13 mouse cellular contexts compared by ENCODE assay signal in the genomic region with DNA sequence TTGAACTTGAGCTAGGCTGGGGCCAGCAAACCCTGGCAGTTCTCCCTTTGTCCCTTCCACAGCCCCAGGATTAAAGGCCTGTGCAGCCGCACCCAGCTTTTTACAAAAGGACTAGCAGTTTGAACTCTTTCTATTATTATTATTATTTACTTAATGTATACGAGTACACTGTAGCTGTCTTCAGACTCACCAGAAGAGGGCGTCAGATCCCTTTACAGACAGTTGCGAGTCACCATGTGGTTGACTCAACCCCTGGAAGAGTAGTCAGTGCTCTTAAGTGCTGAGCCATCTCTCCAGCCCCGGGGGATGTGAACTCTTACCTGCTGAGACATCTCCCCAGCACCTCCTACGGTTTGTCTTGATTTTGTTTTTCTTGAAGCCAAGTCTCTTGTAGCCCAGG. TPM values are rescaled to one million over a fixed set of nuclear protein-coding genes. Genes with fewer than 3 reads are reported as not detected.
DNase-seq lines count a peak whose midpoint lies in the region; ATAC-seq and TF ChIP-seq lines count a peak whose summit lies in the region.
"Had no signal": no experiment of that assay in that cellular context is flagged by ENCODE, and none has a peak within 500 bp of the region (broad histone marks: within the 10 kb centered on the region; RNA-seq: fewer than 3 reads in every experiment).

No protein-coding gene starts in this region.

- intact Hi-C loops in left cerebral cortex, postnatal 4 days (cut with DNase I) = no loop called here

- no peak overlapping the region for H3K9ac ChIP-seq in kidney, postnatal 0 days (ENCODE audit: low read depth, low read length)
- H3K9ac ChIP-seq: heart, embryonic 13.5 days had no signal

- ATAC-seq in CD4-positive, CD25-positive, alpha-beta regulatory T cell, adult 4 months = no peak
- ATAC-seq in kidney, postnatal 0 days (replicated peaks; ENCODE audit: low FRiP score, low read depth) = no peak
- ATAC-seq: intestine, embryonic 16.5 days had no signal

- no peaks in the 10 kb centered on the region; the same call in 1 of the 2 replicates for H3K4me1 ChIP-seq in kidney, postnatal 0 days (replicated peaks; ENCODE audit: insufficient read depth, low read length)
- H3K4me1 ChIP-seq in cortical plate, adult 2 months (ENCODE audit: control insufficient read depth, insufficient read depth, low read length) = peaks cover 6% of the 10 kb centered on the region

- WGBS in kidney, postnatal 0 days = 48% methylated on average over 6 of the region's 6 CpGs

- H3K27ac ChIP-seq in kidney, postnatal 0 days = no peak overlapping the region
- no peak overlapping the region for H3K27ac ChIP-seq in cortical plate, adult 2 months (ENCODE audit: insufficient read depth, low read length)
- H3K27ac ChIP-seq: heart, embryonic 13.5 days had no signal

- no peaks in the 10 kb centered on the region for H3K36me3 ChIP-seq in kidney, postnatal 0 days (ENCODE audit: insufficient read depth, low read length)

- TF ChIP-seq CTCF in kidney, postnatal 0 days (IDR thresholded peaks at IDR 0.05; ENCODE audit: low read depth) = peak; percentile 72
- peak; percentile 43 for TF ChIP-seq CTCF in cortical plate, adult 2 months (IDR thresholded peaks at IDR 0.05; ENCODE audit: extremely low read depth, insufficient read depth, low read length)

- no peaks in the 10 kb centered on the region for H3K27me3 ChIP-seq in kidney, postnatal 0 days (ENCODE audit: insufficient read depth, low read length)
- H3K27me3 ChIP-seq: heart, embryonic 13.5 days had no signal

- DNase-seq in CD4-positive, CD25-positive, alpha-beta regulatory T cell, adult 2 months (ENCODE audit: low read depth, low spot score) = peak; percentile 61
- DNase-seq in kidney, postnatal 0 days (ENCODE audit: low spot score) = peak; percentile 62
- no peak for DNase-seq in kidney, postnatal 14 days
- peak; percentile 43 for DNase-seq in CD4-positive helper T cell, adult 2 months (ENCODE audit: low read depth, low spot score)
- DNase-seq in adipocyte (ENCODE audit: low spot score) = no peak
- DNase-seq in left cerebral cortex, postnatal 4 days = no peak
- DNase-seq: cerebellum, adult 2 months had no signal

- TF ChIP-seq POLR2A in cortical plate, adult 2 months (IDR thresholded peaks at IDR 0.05; ENCODE audit: extremely low read depth, insufficient read depth, low read length) = no peak

- no peak overlapping the region for H3K4me2 ChIP-seq in kidney, postnatal 0 days (ENCODE audit: low read length)
- H3K4me2 ChIP-seq: heart, embryonic 13.5 days had no signal

- H3K4me3 ChIP-seq in kidney, postnatal 0 days (replicated peaks; ENCODE audit: low read depth, low read length) = no peak overlapping the region
- no peak overlapping the region for H3K4me3 ChIP-seq in cortical plate, adult 2 months (ENCODE audit: insufficient read depth, low read length)
- H3K4me3 ChIP-seq: heart, embryonic 13.5 days had no signal

- no peaks in the 10 kb centered on the region for H3K9me3 ChIP-seq in kidney, postnatal 0 days (replicated peaks; ENCODE audit: low read length)
- H3K9me3 ChIP-seq: heart, embryonic 13.5 days had no signal

RNA-seq across cellular contexts. Expression of a gene that starts 20.7 kb away (rescaled TPM):
- polyA plus RNA-seq in CD4-positive, CD25-positive, alpha-beta regulatory T cell, adult 4 months (2017; shearing (Covaris generic)) = 10 to 100 TPM; 24.7 to 28.4 TPM
- 29.1 and 29.8 TPM in 2 replicates for polyA plus RNA-seq in kidney, postnatal 0 days (2015; fragmentation: Nextera tagmentation; extraction: Ambion mirVana)
- polyA plus RNA-seq in cortical plate, adult 2 months (2012; rRNA removed) = 44.2 and 50.5 TPM in 2 replicates
- 100 to 1,000 TPM in 1 of 2 experiments, 10 to 100 TPM in 1; 98.6 to 106 TPM for total RNA-seq in left cerebral cortex, postnatal 4 days (2021)

RNA-seq across cellular contexts. Expression of a gene that starts 24.2 kb away (rescaled TPM):
- polyA plus RNA-seq in CD4-positive, CD25-positive, alpha-beta regulatory T cell, adult 4 months (2017; shearing (Covaris generic)) = 1,000 to 10,000 TPM in 1 of 2 experiments, 100 to 1,000 TPM in 1; 733 to 1,178 TPM
- polyA plus RNA-seq in kidney, postnatal 0 days (2015; fragmentation: Nextera tagmentation; extraction: Ambion mirVana) = 1,062 and 1,157 TPM in 2 replicates
- polyA plus RNA-seq in cortical plate, adult 2 months (2012; rRNA removed) = 902 and 906 TPM in 2 replicates
- 100 to 1,000 TPM; 204 to 220 TPM for total RNA-seq in left cerebral cortex, postnatal 4 days (2021)

RNA-seq across cellular contexts. Expression of a gene that starts 59.6 kb away (rescaled TPM):
- not detected for polyA plus RNA-seq in CD4-positive, CD25-positive, alpha-beta regulatory T cell, adult 4 months (2017; shearing (Covaris generic))
- polyA plus RNA-seq in kidney, postnatal 0 days (2015; fragmentation: Nextera tagmentation; extraction: Ambion mirVana) = not detected in 2 replicates
- polyA plus RNA-seq in cortical plate, adult 2 months (2012; rRNA removed) = not detected in 2 replicates
- not detected for total RNA-seq in left cerebral cortex, postnatal 4 days (2021)
- total RNA-seq: left cerebral cortex, postnatal 14 days; neutrophil, adult 5-6 weeks had no signal
- polyA plus RNA-seq: cerebellum, adult 2 months; heart, embryonic 13.5 days; intestine, embryonic 16.5 days had no signal

Comparison
In these comparisons a context has a peak if more than half of its experiments do, and no peak if none do; other contexts are left out.
1. DNase-seq: peak in CD4-positive, CD25-positive, alpha-beta regulatory T cell, adult 2 months (single experiment), kidney, postnatal 0 days (single experiment) and CD4-positive helper T cell, adult 2 months (single experiment); none in kidney, postnatal 14 days (single experiment), adipocyte (single experiment) and left cerebral cortex, postnatal 4 days (single experiment).